Mouse (Mus musculus) heart, embryonic 12.5 days (tissue): ENCODE data around the gene Efcab2. TPM values are rescaled to one million over a fixed set of nuclear protein-coding genes. Genes with fewer than 3 reads are reported as not detected.

Experiments
- microRNA-seq: library from miRNA; unstranded; fragments of <30 nt; microRNA quantifications from one replicate; pipeline ENCODE4, GENCODE M21; 2017
- polyA plus RNA-seq: library from polyadenylated mRNA; unstranded; fragments of >200 nt; fragmentation: Nextera tagmentation; extraction: Ambion mirVana; gene quantifications from 2 replicates; pipeline ENCODE4 v1.2.1, GENCODE M21; 2016

The Efcab2 gene
- polyA plus RNA-seq, 1 experiment from 2014 or later = 13.5 TPM

Small RNAs within 50 kb of the gene (microRNA-seq; reads per million reads assigned to microRNA genes)
- gene Gm27458 = not detected

Other genes with a start within 250 kb of the Efcab2 start
- gene Desi2, start 218.7 kb upstream of the Efcab2 start, polyA plus RNA-seq = 29.9 and 30.0 TPM in 2 replicates
- gene Cox20, start 87.0 kb upstream of the Efcab2 start, polyA plus RNA-seq = 200 and 201 TPM in 2 replicates
- gene Hnrnpu, start 68.3 kb upstream of the Efcab2 start, polyA plus RNA-seq = 482 and 495 TPM in 2 replicates
- gene Kif26b, start 123.0 kb downstream of the Efcab2 start, polyA plus RNA-seq = 25.1 and 28.1 TPM in 2 replicates